ENCODE assay signal across 8 mouse cellular contexts in genomic region chr2:45117087-45117561, GRCm38 (mm10). TPM values are rescaled to one million over a fixed set of nuclear protein-coding genes. Genes with fewer than 3 reads are reported as not detected.
DNase-seq lines count a peak whose midpoint lies in the region; ATAC-seq and TF ChIP-seq lines count a peak whose summit lies in the region.

Gene Zeb2 (minus strand): TSS chr2:45117395.

- H3K27me3 ChIP-seq in embryonic facial prominence, embryonic 15.5 days: peaks cover 3% of the 10 kb centered on the region; the same call in 1 of the 2 replicates
- peaks cover 3% of the 10 kb centered on the region; the same call in 1 of the 2 replicates for H3K27me3 ChIP-seq in liver, adult 2 months (ENCODE audit: control insufficient read depth, insufficient read depth, low read length)
- H3K27me3 ChIP-seq in midbrain, postnatal 0 days (ENCODE audit: insufficient read depth, low read length): no peaks in the 10 kb centered on the region
- H3K27me3 ChIP-seq in stomach, embryonic 15.5 days (replicated peaks): 0 out of 2 replicates have a peak, but pooled peaks cover 3% of the 10 kb centered on the region

- no peaks in the 10 kb centered on the region for H3K79me2 ChIP-seq in liver, adult 2 months (ENCODE audit: control insufficient read depth, insufficient read depth, low read length)

- peak within 1 kb of the TSS; percentile 56 for H3K4me2 ChIP-seq in embryonic facial prominence, embryonic 15.5 days (replicated peaks)
- H3K4me2 ChIP-seq in midbrain, postnatal 0 days (ENCODE audit: low read depth, low read length, poor library complexity, severe bottlenecking): peak within 1 kb of the TSS; percentile 86
- peak within 1 kb of the TSS; percentile 78 for H3K4me2 ChIP-seq in stomach, embryonic 15.5 days

- no peak for TF ChIP-seq POLR2A in liver, adult 2 months (IDR thresholded peaks at IDR 0.05; ENCODE audit: extremely low read depth, insufficient read depth, low read length)

- WGBS in embryonic facial prominence, embryonic 15.5 days: 1% methylated on average over 38 of the region's 39 CpGs
- WGBS in liver, adult 2 months: 4% methylated on average over 32 of the region's 39 CpGs
- WGBS in midbrain, postnatal 0 days: under 1% methylated on average over 33 of the region's 39 CpGs
- 0% methylated on average over 31 of the region's 39 CpGs for WGBS in stomach, embryonic 15.5 days

- ATAC-seq in embryonic facial prominence, embryonic 15.5 days (ENCODE audit: insufficient number of reproducible peaks, low FRiP score, low TSS enrichment, low read depth): peak; percentile 66
- peak; percentile 71 for ATAC-seq in midbrain, postnatal 0 days (ENCODE audit: low FRiP score)
- peak; percentile 58; the same call in 1 of the 2 replicates for ATAC-seq in stomach, embryonic 15.5 days (ENCODE audit: insufficient read depth, low FRiP score, low read depth)

- peaks cover 5% of the 10 kb centered on the region; the same call in 1 of the 2 replicates for H3K4me1 ChIP-seq in embryonic facial prominence, embryonic 15.5 days
- H3K4me1 ChIP-seq in liver, adult 2 months (ENCODE audit: control insufficient read depth, insufficient read depth, low read length): no peaks in the 10 kb centered on the region
- H3K4me1 ChIP-seq in midbrain, postnatal 0 days (ENCODE audit: insufficient read depth, low read length): no peaks in the 10 kb centered on the region
- no peaks in the 10 kb centered on the region for H3K4me1 ChIP-seq in stomach, embryonic 15.5 days

- no peak for TF ChIP-seq CTCF in liver, adult 2 months (IDR thresholded peaks at IDR 0.05; ENCODE audit: low read depth, low read length)
- TF ChIP-seq CTCF in midbrain, postnatal 0 days (IDR thresholded peaks at IDR 0.05): no peak

- no peaks in the 10 kb centered on the region for H3K36me3 ChIP-seq in embryonic facial prominence, embryonic 15.5 days
- no peaks in the 10 kb centered on the region for H3K36me3 ChIP-seq in liver, adult 2 months (ENCODE audit: control insufficient read depth, insufficient read depth, low read length)
- no peaks in the 10 kb centered on the region for H3K36me3 ChIP-seq in midbrain, postnatal 0 days (ENCODE audit: insufficient read depth, low read length)
- H3K36me3 ChIP-seq in stomach, embryonic 15.5 days: no peaks in the 10 kb centered on the region

- DNase-seq in right cerebral cortex, adult 18-20 months: peak; percentile 77
- no peak for DNase-seq in right cerebral cortex, postnatal 36 days (ENCODE audit: low spot score in 2 of 2)
- peak; percentile 78 to 82 for DNase-seq in heart, adult 9 months (ENCODE audit: low spot score in 2 of 2)
- peak; percentile 67 for DNase-seq in kidney, adult 9 months
- DNase-seq in liver, adult 2 months (ENCODE audit: extremely low read depth, low read depth, low spot score): peak; percentile 29
- peak; percentile 67 for DNase-seq in midbrain, postnatal 0 days (ENCODE audit: low spot score)

- H3K9ac ChIP-seq in embryonic facial prominence, embryonic 15.5 days: peak within 1 kb of the TSS; percentile 58
- H3K9ac ChIP-seq in liver, adult 2 months (ENCODE audit: low read depth, low read length): peak within 1 kb of the TSS; percentile 70
- H3K9ac ChIP-seq in midbrain, postnatal 0 days (replicated peaks; ENCODE audit: low read length, poor library complexity, severe bottlenecking): peak within 1 kb of the TSS; percentile 60
- H3K9ac ChIP-seq in stomach, embryonic 15.5 days: peak within 1 kb of the TSS; percentile 44; the same call in 1 of the 2 replicates

- peak within 1 kb of the TSS; percentile 55 for H3K4me3 ChIP-seq in embryonic facial prominence, embryonic 15.5 days (replicated peaks)
- H3K4me3 ChIP-seq in liver, adult 2 months (ENCODE audit: insufficient read depth, low read depth, low read length): peak within 1 kb of the TSS; percentile 52
- H3K4me3 ChIP-seq in midbrain, postnatal 0 days (ENCODE audit: low read depth, low read length): peak within 1 kb of the TSS; percentile 55
- H3K4me3 ChIP-seq in stomach, embryonic 15.5 days (replicated peaks): peak within 1 kb of the TSS; percentile 55

- H3K27ac ChIP-seq in embryonic facial prominence, embryonic 15.5 days (replicated peaks): peak within 1 kb of the TSS; percentile 86
- H3K27ac ChIP-seq in liver, adult 2 months (replicated peaks; ENCODE audit: insufficient read depth, low read depth, low read length): peak within 1 kb of the TSS; percentile 80
- peak within 1 kb of the TSS; percentile 68 for H3K27ac ChIP-seq in midbrain, postnatal 0 days (ENCODE audit: low read depth, low read length)
- peak within 1 kb of the TSS; percentile 90 for H3K27ac ChIP-seq in stomach, embryonic 15.5 days

- H3K9me3 ChIP-seq in embryonic facial prominence, embryonic 15.5 days (replicated peaks): no peaks in the 10 kb centered on the region
- no peaks in the 10 kb centered on the region for H3K9me3 ChIP-seq in midbrain, postnatal 0 days (ENCODE audit: low read length)
- no peaks in the 10 kb centered on the region for H3K9me3 ChIP-seq in stomach, embryonic 15.5 days

RNA-seq across cellular contexts. Expression of gene Zeb2, which starts in this region (rescaled TPM):
- 69.8 and 71.2 TPM in 2 replicates for polyA plus RNA-seq in embryonic facial prominence, embryonic 15.5 days (2015; fragmentation: Nextera tagmentation; extraction: Ambion mirVana)
- 15.5 and 16.8 TPM in 2 replicates for total RNA-seq in liver, adult 2 months (2014; rRNA removed)
- 1.7 and 4.9 TPM in 2 replicates for polyA plus RNA-seq in liver, adult 2 months (2012; rRNA removed)
- total RNA-seq in midbrain, postnatal 0 days (2014; rRNA removed): 39.6 and 48.1 TPM in 2 replicates
- polyA plus RNA-seq in midbrain, postnatal 0 days (2015; fragmentation: Nextera tagmentation; extraction: Ambion mirVana): 13.4 and 15.3 TPM in 2 replicates
- polyA plus RNA-seq in stomach, embryonic 15.5 days (2015; fragmentation: Nextera tagmentation; extraction: Ambion mirVana): 46.5 and 49.9 TPM in 2 replicates

Comparison
In these comparisons a context has a peak if more than half of its experiments do, and no peak if none do; other contexts are left out.
1. DNase-seq: peak in right cerebral cortex, adult 18-20 months (single experiment), heart, adult 9 months (2 of 2), kidney, adult 9 months (single experiment), liver, adult 2 months (single experiment) and midbrain, postnatal 0 days (single experiment); none in right cerebral cortex, postnatal 36 days (0 of 2).
2. Peak in every context shown above with its lines, with median percentiles within 50 percentile points of each other: ATAC-seq, H3K27ac ChIP-seq, H3K4me2 ChIP-seq, H3K4me3 ChIP-seq and H3K9ac ChIP-seq.